Mouse (Mus musculus) limb, embryonic 11.5 days (tissue): Measurements from ENCODE around the gene Sh3pxd2a. TPM values are rescaled to one million over a fixed set of nuclear protein-coding genes. Genes with fewer than 3 reads are reported as not detected.

ENCODE experiments used
- ATAC-seq: fragments of 200-750 bp; cut with Nextera tagmentation; 2 replicates; pipeline ENCODE4 v1.8.0; 2017; ENCODE audit warnings: low read depth; ENCODE audit not compliant: insufficient number of reproducible peaks, low FRiP score, low TSS enrichment
- DNase-seq: peaks from one replicate; pipeline ENCODE4 v3.0.0-alpha.2; 2015; ENCODE audit warnings: low spot score
- H3K27ac ChIP-seq: fragments of 300-500 bp; sonication (generic); replicated peaks from 2 replicates; pipeline ENCODE4 v1.5.1; 2014; ENCODE audit warnings: low read depth, mild to moderate bottlenecking, low read length
- H3K27me3 ChIP-seq: fragments of 300-500 bp; sonication (generic); 2 replicates; pipeline ENCODE4 v1.6.1; 2014; ENCODE audit warnings: mild to moderate bottlenecking, low read length, mixed read lengths; ENCODE audit not compliant: control insufficient read depth, insufficient read depth
- H3K36me3 ChIP-seq: fragments of 300-500 bp; sonication (generic); 2 replicates; pipeline ENCODE4 v1.6.1; 2014; ENCODE audit warnings: mild to moderate bottlenecking, low read length, moderate library complexity, mixed read lengths; ENCODE audit not compliant: control insufficient read depth, insufficient read depth
- H3K4me1 ChIP-seq: fragments of 300-500 bp; sonication (generic); 2 replicates; pipeline ENCODE4 v1.6.1; 2014; ENCODE audit warnings: low read length, mixed read lengths; ENCODE audit not compliant: control insufficient read depth, insufficient read depth
- H3K4me2 ChIP-seq: fragments of 300-500 bp; sonication (generic); 2 replicates; pipeline ENCODE4 v1.6.1; 2014; ENCODE audit warnings: low read depth, mild to moderate bottlenecking, moderate library complexity; ENCODE audit not compliant: severe bottlenecking
- H3K4me3 ChIP-seq: fragments of 300-500 bp; sonication (generic); 2 replicates; pipeline ENCODE4 v1.5.1; 2014; ENCODE audit warnings: low read depth, low read length
- H3K9ac ChIP-seq: fragments of 300-500 bp; sonication (generic); 2 replicates; pipeline ENCODE4 v1.6.1; 2014; ENCODE audit warnings: mild to moderate bottlenecking, low read length
- H3K9me3 ChIP-seq: fragments of 300-500 bp; sonication (generic); 2 replicates; pipeline ENCODE4 v1.6.1; 2016; ENCODE audit warnings: low read length; ENCODE audit not compliant: control insufficient read depth
- WGBS: fragments of 180-500 bp; shearing (Covaris S2); extraction: QIAGEN DNeasy Blood & Tissue Kit; methylation state at CpG from one replicate; pipeline ENCODE4 v1.1.7; 2014; 5-methylcytosine and 5-hydroxymethylcytosine counted together
- polyA plus RNA-seq: library from polyadenylated mRNA; unstranded; fragments of >200 nt; fragmentation: Nextera tagmentation; extraction: Ambion mirVana; gene quantifications from 2 replicates; pipeline ENCODE4 v1.2.1, GENCODE M21; 2014

Gene Sh3pxd2a
- polyA plus RNA-seq, 1 experiment from 2014 or later: 10.4 TPM

- ATAC-seq (no peak), DNase-seq (peak; percentile 94)
- no peaks in the 10 kb centered on the region for H3K36me3 ChIP-seq
- 2% methylated on average over 17 of the region's 17 CpGs for WGBS
- no peak overlapping the region for H3K9ac ChIP-seq
- no peaks in the 10 kb centered on the region for H3K9me3 ChIP-seq
- peaks cover 17% of the 10 kb centered on the region for H3K4me1 ChIP-seq
- H3K27me3 ChIP-seq: peaks cover 20% of the 10 kb centered on the region
- H3K27ac ChIP-seq: no peak overlapping the region
- H3K4me3 ChIP-seq: peak overlapping the region; percentile 12; the same call in 1 of the 2 replicates
- H3K4me2 ChIP-seq: peak overlapping the region; percentile 48
Observed at GRCm38 (mm10) chr19:47339165-47339564, 125.0 kb downstream of the Sh3pxd2a start.

- H3K36me3 ChIP-seq: no peaks in the 10 kb centered on the region
- no peak for ATAC-seq
- H3K4me3 ChIP-seq: peak overlapping the region; percentile 12; the same call in 1 of the 2 replicates
- H3K27ac ChIP-seq: no peak overlapping the region
- peaks cover 13% of the 10 kb centered on the region for H3K4me1 ChIP-seq
- WGBS: 29% methylated on average over 24 of the region's 24 CpGs
- DNase-seq: no peak
- H3K9ac ChIP-seq: no peak overlapping the region
- peaks cover 14% of the 10 kb centered on the region for H3K27me3 ChIP-seq
- peak overlapping the region; percentile 48 for H3K4me2 ChIP-seq
- H3K9me3 ChIP-seq: no peaks in the 10 kb centered on the region
Observed at GRCm38 (mm10) chr19:47338396-47339164, 125.6 kb downstream of the Sh3pxd2a start.

- DNase-seq (peak; percentile 98), ATAC-seq (peak; percentile 33; the same call in 1 of the 2 replicates)
- Histone ChIP-seq H3K4me3 (no peak overlapping the region), H3K27ac (no peak overlapping the region), H3K9ac (no peak overlapping the region), H3K9me3 (no peaks in the 10 kb centered on the region), H3K4me1 (peaks cover 12% of the 10 kb centered on the region; the same call in 1 of the 2 replicates), H3K27me3 (peaks cover 8% of the 10 kb centered on the region; the same call in 1 of the 2 replicates), H3K4me2 (peak overlapping the region; percentile 23; the same call in 1 of the 2 replicates), H3K36me3 (no peaks in the 10 kb centered on the region)
- WGBS: 29% methylated on average over 12 of the region's 12 CpGs
Observed at GRCm38 (mm10) chr19:47337743-47338142, 126.5 kb downstream of the Sh3pxd2a start.

- WGBS: 73% methylated on average over 7 of the region's 7 CpGs
- DNase-seq: no peak
- Histone ChIP-seq H3K4me1 (peaks cover 11% of the 10 kb centered on the region; the same call in 1 of the 2 replicates), H3K4me3 (no peak overlapping the region), H3K9ac (no peak overlapping the region), H3K27me3 (peaks cover 2% of the 10 kb centered on the region; the same call in 1 of the 2 replicates), H3K9me3 (no peaks in the 10 kb centered on the region), H3K4me2 (no peak overlapping the region), H3K36me3 (no peaks in the 10 kb centered on the region), H3K27ac (no peak overlapping the region)
- ATAC-seq: no peak
Observed at GRCm38 (mm10) chr19:47337191-47337590, 127.0 kb downstream of the Sh3pxd2a start.

GRCm38 (mm10) chr19:47335262-47335661, 128.9 kb downstream of the Sh3pxd2a start:
- no peak overlapping the region for H3K9ac ChIP-seq
- DNase-seq (no peak), ATAC-seq (no peak)
- no peaks in the 10 kb centered on the region for H3K27me3 ChIP-seq
- no peak overlapping the region for H3K27ac ChIP-seq
- no peaks in the 10 kb centered on the region for H3K36me3 ChIP-seq
- H3K4me3 ChIP-seq: no peak overlapping the region
- H3K9me3 ChIP-seq: no peaks in the 10 kb centered on the region
- no peak overlapping the region for H3K4me2 ChIP-seq
- 45% methylated on average over 6 of the region's 6 CpGs for WGBS
- H3K4me1 ChIP-seq: peaks cover 21% of the 10 kb centered on the region

- Histone ChIP-seq H3K9me3 (no peaks in the 10 kb centered on the region), H3K9ac (no peak overlapping the region), H3K27me3 (no peaks in the 10 kb centered on the region), H3K4me3 (no peak overlapping the region), H3K27ac (no peak overlapping the region), H3K4me2 (no peak overlapping the region), H3K36me3 (no peaks in the 10 kb centered on the region), H3K4me1 (peaks cover 24% of the 10 kb centered on the region)
- ATAC-seq (no peak), DNase-seq (no peak)
- WGBS: 44% methylated on average over 17 of the region's 17 CpGs
Observed at GRCm38 (mm10) chr19:47334713-47335112, 129.5 kb downstream of the Sh3pxd2a start.

- Histone ChIP-seq H3K36me3 (no peaks in the 10 kb centered on the region), H3K4me1 (peaks cover 44% of the 10 kb centered on the region), H3K27ac (peak overlapping the region; percentile 82), H3K9ac (peak overlapping the region; percentile 53), H3K4me2 (peak overlapping the region; percentile 32; the same call in 1 of the 2 replicates), H3K27me3 (no peaks in the 10 kb centered on the region), H3K4me3 (no peak overlapping the region), H3K9me3 (no peaks in the 10 kb centered on the region)
- peak; percentile 86 for ATAC-seq
- DNase-seq: peak; percentile 85
- 15% methylated on average over 10 of the region's 10 CpGs for WGBS
Observed at GRCm38 (mm10) chr19:47330743-47331227, 133.4 kb downstream of the Sh3pxd2a start.

- H3K4me1 ChIP-seq: peaks cover 44% of the 10 kb centered on the region
- H3K9ac ChIP-seq: 0 out of 2 replicates have a peak overlapping the region, but pooled peaks have one; percentile 17
- H3K27ac ChIP-seq: 0 out of 2 replicates have a peak overlapping the region, but pooled peaks have one; percentile 52
- no peak overlapping the region for H3K4me3 ChIP-seq
- no peaks in the 10 kb centered on the region for H3K27me3 ChIP-seq
- H3K9me3 ChIP-seq: no peaks in the 10 kb centered on the region
- no peak overlapping the region for H3K4me2 ChIP-seq
- no peaks in the 10 kb centered on the region for H3K36me3 ChIP-seq
- DNase-seq: no peak
- no peak for ATAC-seq
- 81% methylated on average over 1 of the region's 1 CpGs for WGBS
Observed at GRCm38 (mm10) chr19:47329102-47329501, 135.1 kb downstream of the Sh3pxd2a start.
